Mouse (Mus musculus) yolk sac, embryonic 10.5 days (tissue): Measurements from ENCODE around the gene Mettl27.
A peak's percentile ranks its signal among the peaks of the same experiment; 100 is the strongest.

ENCODE experiments used
- DNase-seq: peaks from one replicate; pipeline ENCODE4 v3.0.0-alpha.2; 2017; ENCODE audit warnings: low spot score

Mettl27 gene

GRCm38 (mm10) chr5:134985633-134986297 is 53.6 kb downstream of the Mettl27 start, which contains the start of gene Cldn3:
Gene Cldn3 (plus strand): TSS chr5:134986214.
- peak; percentile 84 for DNase-seq

GRCm38 (mm10) chr5:134986298-134987268 is 54.4 kb downstream of the Mettl27 start:
- no peak for DNase-seq

- DNase-seq: no peak
Measured at GRCm38 (mm10) chr5:134989166-134989565, 57.0 kb downstream of the Mettl27 start.

- DNase-seq: no peak
Measured at GRCm38 (mm10) chr5:134989741-134990140, 57.6 kb downstream of the Mettl27 start.
